Mouse (Mus musculus): ENCODE results near the gene Scn3b. TPM values are rescaled to one million over a fixed set of nuclear protein-coding genes. Genes with fewer than 3 reads are reported as not detected.

The Scn3b gene
- total RNA-seq (2023), result not detected

DNA sequence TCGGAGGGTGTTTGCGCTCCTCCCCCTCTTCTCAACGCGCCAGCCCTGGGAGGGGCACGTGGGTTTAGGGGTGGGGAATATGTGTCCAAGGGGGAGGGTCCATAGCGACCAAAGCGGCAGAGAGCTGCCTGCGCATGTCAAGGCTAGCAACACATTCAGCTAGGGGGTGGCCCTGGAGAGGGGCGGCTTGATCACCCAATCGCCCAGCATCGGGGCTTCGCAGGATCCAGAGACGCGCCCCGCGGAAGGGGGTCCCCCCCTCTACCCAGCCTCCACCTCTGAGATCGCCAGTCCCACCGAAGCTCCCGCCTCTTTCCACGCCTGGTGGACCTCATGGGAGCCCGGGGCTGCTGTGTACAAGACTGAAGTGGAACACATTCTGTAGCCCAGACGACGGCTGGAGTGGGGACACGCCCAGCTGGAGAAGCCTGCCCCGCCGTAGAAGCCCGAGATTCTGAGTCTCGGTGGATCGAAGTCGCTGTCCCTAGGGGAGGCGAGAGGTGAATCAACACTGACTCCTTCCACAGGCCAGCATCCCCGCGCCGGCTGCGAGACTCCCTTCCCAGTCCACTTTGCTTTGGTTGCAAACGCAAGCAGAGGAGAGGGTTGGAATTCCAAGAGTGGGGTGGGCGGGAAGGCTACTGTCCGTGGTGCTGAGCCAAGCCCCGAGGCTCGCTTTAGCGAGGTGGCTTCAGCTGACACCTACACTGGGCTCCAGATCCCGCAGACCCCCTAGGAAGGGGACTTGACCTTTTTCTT lies at the start of gene Scn3b:
Gene Scn3b, plus strand, starts transcription at position 115 of the 759 bp plus-strand sequence.

Other genes with a start within 250 kb of the Scn3b start
- gene Olfr981, start 247.8 kb upstream of the Scn3b start, total RNA-seq (2023), result not detected
- gene Olfr982, start 195.4 kb upstream of the Scn3b start, total RNA-seq (2023), result not detected
- gene Olfr983, start 175.6 kb upstream of the Scn3b start, total RNA-seq (2023), result not detected
- gene Olfr984, start 155.0 kb upstream of the Scn3b start, total RNA-seq (2023), result under 1 TPM in 1 of 2 experiments, not detected in 1; 0.13 TPM
- not detected for gene Olfr985, start 139.0 kb upstream of the Scn3b start, total RNA-seq (2023)
- gene Tmem225, start 121.1 kb upstream of the Scn3b start, total RNA-seq (2023), result not detected
- gene Olfr986, start 88.3 kb upstream of the Scn3b start, total RNA-seq (2023), result not detected
- under 1 TPM; 0.68 to 0.71 TPM for gene Zfp202, start 76.9 kb upstream of the Scn3b start, total RNA-seq (2023)